Mouse (Mus musculus) heart, embryonic 14.5 days (tissue): ENCODE measurements around the gene Napepld. TPM values are rescaled to one million over a fixed set of nuclear protein-coding genes. Genes with fewer than 3 reads are reported as not detected.

ENCODE experiments used
- ATAC-seq: fragments of 200-750 bp; cut with Nextera tagmentation; 2 replicates; pipeline ENCODE4 v1.8.0; 2017; ENCODE audit warnings: low read depth, moderate TSS enrichment; ENCODE audit not compliant: insufficient number of reproducible peaks, insufficient read depth, low FRiP score
- H3K27ac ChIP-seq, 2 experiments: fragments of 200-500 bp in 1 of 2; fragments of 300-500 bp in 1 of 2; sonication (generic) in 1 of 2; replicated peaks in 1 of 2; 2 replicates each; pipeline ENCODE4 v1.5.1; 2012 to 2014; ENCODE audit warnings: low read depth in 2 of 2, low read length in 2 of 2, control low read depth in 1 of 2, mild to moderate bottlenecking in 1 of 2, mixed read lengths in 1 of 2; ENCODE audit not compliant: control insufficient read depth in 1 of 2, insufficient read depth in 1 of 2
- H3K27me3 ChIP-seq: fragments of 300-500 bp; sonication (generic); 2 replicates; pipeline ENCODE4 v1.6.1; 2014; ENCODE audit warnings: mild to moderate bottlenecking, low read length, control low read depth; ENCODE audit not compliant: control insufficient read depth, insufficient read depth
- H3K36me3 ChIP-seq: fragments of 300-500 bp; sonication (generic); 2 replicates; pipeline ENCODE4 v1.6.1; 2014; ENCODE audit warnings: mild to moderate bottlenecking, control low read depth, low read length, mixed read lengths; ENCODE audit not compliant: control insufficient read depth, insufficient read depth
- H3K4me1 ChIP-seq, 2 experiments: fragments of 200-500 bp in 1 of 2; fragments of 300-500 bp in 1 of 2; sonication (generic) in 1 of 2; 2 replicates each; pipeline ENCODE4 v1.6.1; 2012 to 2014; ENCODE audit warnings: low read length in 2 of 2, control low read depth in 1 of 2, mixed read lengths in 1 of 2; ENCODE audit not compliant: control insufficient read depth in 2 of 2, insufficient read depth in 2 of 2
- H3K4me2 ChIP-seq: fragments of 300-500 bp; sonication (generic); 2 replicates; pipeline ENCODE4 v1.6.1; 2014; ENCODE audit warnings: mild to moderate bottlenecking, low read length
- H3K4me3 ChIP-seq, 2 experiments: fragments of 200-500 bp in 1 of 2; fragments of 300-500 bp in 1 of 2; sonication (generic) in 1 of 2; 2 replicates each; pipeline ENCODE4 v1.5.1; 2012 to 2014; ENCODE audit warnings: low read length in 2 of 2, mild to moderate bottlenecking in 2 of 2, control low read depth in 1 of 2, low read depth in 1 of 2, moderate library complexity in 1 of 2; ENCODE audit not compliant: control insufficient read depth in 1 of 2, insufficient read depth in 1 of 2
- H3K9ac ChIP-seq: fragments of 300-500 bp; sonication (generic); 2 replicates; pipeline ENCODE4 v1.6.1; 2014; ENCODE audit warnings: mild to moderate bottlenecking, low read length
- H3K9me3 ChIP-seq: fragments of 300-500 bp; sonication (generic); 2 replicates; pipeline ENCODE4 v1.6.1; 2016; ENCODE audit warnings: low read length, control low read depth; ENCODE audit not compliant: control insufficient read depth
- WGBS: fragments of 180-500 bp; shearing (Covaris S2); extraction: QIAGEN DNeasy Blood & Tissue Kit; methylation state at CpG from one replicate; pipeline ENCODE4 v1.1.7; 2014; 5-methylcytosine and 5-hydroxymethylcytosine counted together
- polyA plus RNA-seq: library from polyadenylated mRNA; unstranded; fragments of >200 nt; fragmentation: Nextera tagmentation; extraction: Ambion mirVana; gene quantifications from 2 replicates; pipeline ENCODE4 v1.2.1, GENCODE M21; 2014

Napepld gene
- polyA plus RNA-seq, 1 experiment from 2014 or later, result 8.7 TPM

DNA sequence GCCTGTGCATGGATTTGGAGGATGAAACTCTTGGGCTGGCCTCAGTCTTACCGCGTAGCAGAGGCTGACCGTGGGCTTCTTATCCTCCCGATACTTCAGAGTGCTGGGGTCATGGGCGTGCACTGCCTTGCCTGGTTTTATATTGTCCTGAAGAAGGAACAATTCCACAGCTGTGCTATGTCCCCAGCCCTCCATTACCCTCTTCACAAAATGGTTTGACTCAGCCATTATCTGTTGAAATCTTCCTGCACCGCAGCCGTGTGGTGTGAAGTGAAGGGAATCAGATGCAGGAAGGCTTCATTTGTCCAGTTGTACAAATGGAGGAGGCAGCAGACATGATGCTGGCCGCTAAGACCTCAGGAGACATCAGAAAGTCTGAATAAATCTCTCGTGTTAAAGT lies 44.3 kb downstream of the Napepld start:
- no peak overlapping the region for H3K4me2 ChIP-seq
- 84% methylated on average over 9 of the region's 9 CpGs for WGBS
- H3K27me3 ChIP-seq, result no peaks in the 10 kb centered on the region
- no peak overlapping the region for H3K27ac ChIP-seq
- no peak overlapping the region for H3K4me3 ChIP-seq
- no peaks in the 10 kb centered on the region for H3K9me3 ChIP-seq
- H3K36me3 ChIP-seq, result peaks cover 69% of the 10 kb centered on the region
- peaks cover 2 to 6% of the 10 kb centered on the region in 2 experiments; a peak in 3 of 4 replicates for H3K4me1 ChIP-seq
- no peak overlapping the region for H3K9ac ChIP-seq
- ATAC-seq, result no peak

DNA sequence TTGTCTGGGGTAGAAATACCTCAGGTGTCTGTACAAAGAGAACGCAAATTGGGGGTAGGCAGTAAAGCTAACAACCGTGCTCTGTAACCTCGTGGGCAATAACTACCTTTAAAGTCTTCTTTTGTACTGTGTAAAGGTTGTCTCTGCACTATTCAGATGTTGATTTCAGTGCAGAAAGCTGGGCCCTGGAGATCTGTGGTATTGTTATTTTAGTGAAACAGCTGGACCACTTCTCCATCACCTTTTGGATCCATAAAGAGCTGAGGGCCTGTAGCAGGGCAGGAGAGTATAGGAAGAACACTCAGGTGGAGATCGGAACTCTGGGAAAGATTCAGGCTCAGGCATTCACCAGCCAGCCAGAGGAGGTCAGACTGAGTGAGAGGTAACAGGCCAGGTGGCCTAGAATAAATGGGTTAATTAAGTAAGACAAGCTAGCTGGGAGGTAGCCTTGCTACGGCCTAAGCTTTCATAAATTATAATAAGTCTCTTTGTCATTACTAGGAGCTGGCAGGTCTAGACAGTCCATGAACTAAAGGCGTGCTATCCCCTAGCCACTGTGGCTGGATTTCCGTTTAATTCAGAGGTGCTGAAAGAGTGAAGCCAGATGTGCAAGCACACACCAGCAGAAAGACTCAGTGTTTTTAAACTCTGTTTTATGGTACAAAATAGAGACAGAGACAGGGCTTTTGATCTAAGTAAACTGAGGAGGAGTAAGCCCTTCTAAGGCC lies 49.1 kb downstream of the Napepld start:
- Histone ChIP-seq H3K4me3 (no peak overlapping the region), H3K27me3 (no peaks in the 10 kb centered on the region), H3K9me3 (no peaks in the 10 kb centered on the region), H3K36me3 (peaks cover 70% of the 10 kb centered on the region), H3K9ac (no peak overlapping the region), H3K4me2 (no peak overlapping the region), H3K27ac (no peak overlapping the region), H3K4me1 (peaks cover 0 to 5% of the 10 kb centered on the region in 2 experiments; a peak in 1 of 4 replicates)
- no peak for ATAC-seq
- 79% methylated on average over 7 of the region's 7 CpGs for WGBS

DNA sequence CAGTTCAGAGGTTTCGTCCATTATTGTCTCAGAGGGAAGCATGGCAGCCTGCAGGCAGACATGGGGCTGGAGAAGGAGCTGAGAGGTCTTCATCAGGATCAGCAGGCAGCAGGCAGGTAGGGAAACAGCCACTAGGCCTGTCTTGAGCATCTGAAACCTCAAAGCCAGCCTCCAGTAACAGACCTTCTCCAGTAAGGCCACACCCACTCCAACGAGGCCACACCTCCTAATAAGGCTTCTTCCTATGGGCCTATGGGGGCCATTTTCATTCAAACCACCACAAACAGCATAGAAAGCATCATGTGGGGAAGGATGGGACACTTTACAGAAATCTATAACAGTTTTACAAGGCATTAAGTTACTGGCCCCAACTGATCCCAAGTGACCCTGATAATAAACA lies 50.5 kb downstream of the Napepld start:
- Histone ChIP-seq H3K4me2 (no peak overlapping the region), H3K36me3 (peaks cover 66% of the 10 kb centered on the region), H3K4me3 (no peak overlapping the region), H3K27ac (no peak overlapping the region), H3K9me3 (no peaks in the 10 kb centered on the region), H3K9ac (no peak overlapping the region), H3K27me3 (no peaks in the 10 kb centered on the region), H3K4me1 (peaks cover 2 to 12% of the 10 kb centered on the region in 2 experiments; a peak in 2 of 4 replicates)
- 83% methylated on average over 2 of the region's 2 CpGs for WGBS
- no peak for ATAC-seq

DNA sequence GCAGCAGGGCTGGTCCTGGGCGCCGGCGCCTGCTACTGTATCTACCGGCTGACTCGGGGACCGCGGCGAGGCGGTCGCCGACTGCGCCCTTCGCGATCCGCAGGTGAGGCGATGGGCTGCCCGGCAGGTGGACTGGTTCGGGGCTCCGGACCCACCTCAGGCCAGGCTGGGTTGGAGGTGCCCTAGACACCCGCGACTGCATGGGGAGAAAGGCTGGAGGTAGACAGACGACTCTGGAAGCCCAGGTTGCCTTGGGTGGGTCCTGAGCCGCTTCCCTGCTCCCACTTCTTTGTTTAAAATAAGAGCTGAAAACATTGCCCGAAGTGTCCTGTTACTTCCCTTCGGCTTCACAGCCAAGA lies 55.1 kb downstream of the Napepld start:
- H3K36me3 ChIP-seq, result peaks cover 32% of the 10 kb centered on the region
- H3K9ac ChIP-seq, result peak overlapping the region; percentile 94
- H3K4me2 ChIP-seq, result peak overlapping the region; percentile 78
- no peaks in the 10 kb centered on the region for H3K9me3 ChIP-seq
- ATAC-seq, result no peak
- H3K4me1 ChIP-seq, result peaks cover 7 to 12% of the 10 kb centered on the region in 2 experiments; a peak in 3 of 4 replicates
- peak overlapping the region; percentile 82 to 83 for H3K4me3 ChIP-seq
- H3K27ac ChIP-seq, result peak overlapping the region; percentile 66 to 79
- WGBS, result 1% methylated on average over 25 of the region's 25 CpGs
- H3K27me3 ChIP-seq, result peaks cover 3% of the 10 kb centered on the region; the same call in 1 of the 2 replicates

DNA sequence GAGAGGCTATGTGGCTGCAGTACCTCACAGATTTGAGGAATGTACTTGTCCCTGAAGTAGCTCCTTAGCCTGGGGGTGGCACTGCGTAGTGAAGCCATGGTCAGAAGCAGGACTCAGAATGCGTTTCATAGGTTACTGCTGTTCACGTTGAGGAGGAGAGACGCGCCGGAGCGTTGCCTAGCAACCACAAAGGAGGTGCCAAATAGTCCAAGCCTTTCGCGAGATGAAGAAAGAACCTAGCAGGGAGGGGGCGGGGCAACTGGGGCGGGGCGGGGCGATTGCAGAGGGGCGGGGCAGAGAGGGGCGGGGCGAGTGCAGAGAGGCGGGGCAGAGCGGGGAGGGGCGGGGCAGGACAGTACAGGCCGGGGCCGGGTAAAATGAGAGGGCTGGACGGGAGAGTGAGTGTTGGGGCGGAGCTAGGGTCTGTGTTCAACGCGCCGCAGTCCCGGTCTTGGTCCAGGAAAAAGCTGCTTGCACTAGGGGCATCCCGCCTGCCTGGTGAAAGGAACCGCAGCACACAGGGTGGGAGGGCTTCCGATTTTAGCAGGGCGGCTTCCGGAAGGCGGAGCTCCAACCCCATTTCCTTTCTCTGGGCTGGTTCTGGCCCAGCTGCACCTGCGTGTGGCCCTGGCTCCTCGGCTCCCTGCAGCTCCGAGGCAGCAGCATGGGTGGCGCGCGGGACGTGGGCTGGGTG lies 55.6 kb downstream of the Napepld start, which contains the start of the genes Fbxl13 and Armc10:
TSS of gene Fbxl13 (minus strand) at position 196 of the 694 bp plus-strand sequence.
TSS of gene Armc10 (plus strand) at position 375 of the 694 bp plus-strand sequence.
- Histone ChIP-seq H3K4me1 (peaks cover 7 to 12% of the 10 kb centered on the region in 2 experiments; a peak in 3 of 4 replicates), H3K9me3 (no peaks in the 10 kb centered on the region), H3K27me3 (peaks cover 3% of the 10 kb centered on the region; the same call in 1 of the 2 replicates), H3K4me2 (peak within 1 kb of the TSS; percentile 78), H3K4me3 (peak within 1 kb of the TSS; percentile 82 to 83), H3K36me3 (peaks cover 26% of the 10 kb centered on the region), H3K27ac (peak within 1 kb of the TSS; percentile 66 to 79), H3K9ac (peak within 1 kb of the TSS; percentile 94)
- ATAC-seq, result peak; percentile 97
- under 1% methylated on average over 38 of the region's 40 CpGs for WGBS

DNA sequence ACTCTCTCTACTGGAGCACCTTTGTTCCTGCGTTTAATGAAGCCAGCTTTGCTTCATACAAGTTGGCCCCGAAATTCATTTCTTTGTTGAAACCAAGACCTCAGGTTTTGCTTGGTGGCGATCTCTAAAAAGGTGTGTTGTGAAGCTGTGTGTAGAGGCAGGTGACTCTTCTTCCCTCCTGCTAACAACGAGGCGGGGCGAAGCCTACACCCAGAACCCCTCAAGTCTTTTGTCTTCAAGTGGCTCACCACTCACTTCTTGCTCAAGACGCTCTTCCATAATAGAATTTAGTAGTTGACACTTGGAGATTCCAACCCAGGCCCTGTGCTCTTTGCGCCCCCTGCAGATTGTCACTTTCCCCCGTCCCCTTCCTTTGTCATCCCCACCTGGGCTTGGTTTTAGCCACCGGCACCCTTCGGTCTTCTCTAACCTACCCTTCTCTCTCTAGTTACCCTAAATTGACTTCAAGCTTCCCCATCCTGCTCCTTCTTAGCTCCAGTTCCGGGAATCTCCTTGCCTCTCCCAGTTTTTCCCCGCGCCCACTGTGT lies 56.2 kb downstream of the Napepld start:
- peaks cover 7 to 12% of the 10 kb centered on the region in 2 experiments; a peak in 3 of 4 replicates for H3K4me1 ChIP-seq
- 11% methylated on average over 14 of the region's 14 CpGs for WGBS

DNA sequence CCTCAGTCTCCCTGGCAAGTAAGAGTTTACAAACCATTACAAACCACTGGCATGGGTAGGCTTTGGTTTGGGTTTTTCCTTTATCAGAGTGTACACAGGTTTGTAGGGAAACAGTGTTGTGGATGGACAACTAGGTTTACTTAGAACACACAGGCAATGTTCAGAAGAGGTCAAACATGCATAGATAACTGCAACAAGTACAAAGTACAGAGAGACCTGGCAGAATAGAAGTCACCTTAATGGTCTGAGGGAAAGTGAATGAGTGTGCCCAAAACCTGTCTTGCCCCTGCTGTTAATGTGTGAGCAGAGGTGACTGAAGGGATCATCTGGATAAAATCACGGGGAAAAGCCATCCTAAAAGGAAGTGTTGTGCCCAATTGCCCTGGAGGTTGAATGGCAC lies 57.6 kb downstream of the Napepld start:
- no peaks in the 10 kb centered on the region for H3K9me3 ChIP-seq
- no peak overlapping the region for H3K4me2 ChIP-seq
- no peak overlapping the region for H3K27ac ChIP-seq
- H3K9ac ChIP-seq, result no peak overlapping the region
- no peak for ATAC-seq
- 59% methylated on average over 1 of the region's 1 CpGs for WGBS
- H3K4me1 ChIP-seq, result peaks cover 7 to 12% of the 10 kb centered on the region in 2 experiments; a peak in 3 of 4 replicates
- H3K4me3 ChIP-seq, result no peak overlapping the region
- H3K36me3 ChIP-seq, result peaks cover 7% of the 10 kb centered on the region
- peaks cover 3% of the 10 kb centered on the region; the same call in 1 of the 2 replicates for H3K27me3 ChIP-seq

More for the DNA sequence above, 56.2 kb downstream of the Napepld start:
- ATAC-seq, result no peak; the same call in 1 of the 2 replicates
- Histone ChIP-seq H3K27ac (no peak overlapping the region), H3K9me3 (no peaks in the 10 kb centered on the region), H3K36me3 (peaks cover 20% of the 10 kb centered on the region), H3K27me3 (peaks cover 3% of the 10 kb centered on the region; the same call in 1 of the 2 replicates), H3K9ac (peak overlapping the region; percentile 45; the same call in 1 of the 2 replicates), H3K4me2 (peak overlapping the region; percentile 78), H3K4me3 (peak overlapping the region; percentile 34 to 82)
